Mouse (Mus musculus): ENCODE data around the gene Hspa1b. TPM values are rescaled to one million over a fixed set of nuclear protein-coding genes. Genes with fewer than 3 reads are reported as not detected.

The Hspa1b gene
- total and polyA plus RNA-seq, 2 experiments from 2014 or later, result 0.25 to 21.6 TPM

DNA sequence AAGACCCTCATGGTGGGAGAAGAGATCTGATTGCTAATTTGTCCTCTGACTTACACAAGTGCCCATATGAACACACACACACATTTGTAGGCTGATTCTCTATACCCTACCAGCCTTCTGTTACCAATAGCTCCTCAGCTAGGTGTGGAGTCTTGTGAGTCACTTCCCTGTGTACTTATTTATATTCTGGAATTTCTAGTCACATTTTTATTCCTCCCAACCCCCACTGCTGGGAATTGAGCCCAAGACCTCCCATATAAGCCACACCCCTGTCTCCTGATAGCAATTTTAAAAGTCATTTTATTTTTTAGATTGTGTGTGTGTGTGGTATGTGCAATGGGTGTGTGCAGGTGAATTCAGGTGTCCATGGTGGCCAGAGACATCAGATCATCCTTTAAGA lies 14.7 kb downstream of the Hspa1b start:
- DNase-seq (ENCODE audit: low spot score) (no peak), ATAC-seq (ENCODE audit: insufficient read depth, low read depth) (no peak)
- Histone ChIP-seq H3K27ac (ENCODE audit: low read depth) (no peak overlapping the region), H3K27me3 (ENCODE audit: control insufficient read depth, insufficient read depth, low read length) (no peaks in the 10 kb centered on the region), H3K36me3 (replicated peaks; ENCODE audit: control insufficient read depth, insufficient read depth, low read length) (no peaks in the 10 kb centered on the region), H3K9me3 (replicated peaks; ENCODE audit: control insufficient read depth, low read length) (no peaks in the 10 kb centered on the region), H3K4me1 (ENCODE audit: control insufficient read depth, insufficient read depth) (0 out of 2 replicates have a peak, but pooled peaks cover 6% of the 10 kb centered on the region), H3K4me2 (ENCODE audit: low read depth, low read length) (no peak overlapping the region), H3K9ac (replicated peaks; ENCODE audit: low read depth, low read length) (0 out of 2 replicates have a peak overlapping the region, but pooled peaks have one; percentile 30), H3K4me3 (ENCODE audit: low read depth, low read length) (no peak overlapping the region)
- TF ChIP-seq EP300 (IDR thresholded peaks at IDR 0.05; ENCODE audit: low read depth) (no peak), CTCF (IDR thresholded peaks at IDR 0.05; ENCODE audit: low read depth) (no peak)

DNA sequence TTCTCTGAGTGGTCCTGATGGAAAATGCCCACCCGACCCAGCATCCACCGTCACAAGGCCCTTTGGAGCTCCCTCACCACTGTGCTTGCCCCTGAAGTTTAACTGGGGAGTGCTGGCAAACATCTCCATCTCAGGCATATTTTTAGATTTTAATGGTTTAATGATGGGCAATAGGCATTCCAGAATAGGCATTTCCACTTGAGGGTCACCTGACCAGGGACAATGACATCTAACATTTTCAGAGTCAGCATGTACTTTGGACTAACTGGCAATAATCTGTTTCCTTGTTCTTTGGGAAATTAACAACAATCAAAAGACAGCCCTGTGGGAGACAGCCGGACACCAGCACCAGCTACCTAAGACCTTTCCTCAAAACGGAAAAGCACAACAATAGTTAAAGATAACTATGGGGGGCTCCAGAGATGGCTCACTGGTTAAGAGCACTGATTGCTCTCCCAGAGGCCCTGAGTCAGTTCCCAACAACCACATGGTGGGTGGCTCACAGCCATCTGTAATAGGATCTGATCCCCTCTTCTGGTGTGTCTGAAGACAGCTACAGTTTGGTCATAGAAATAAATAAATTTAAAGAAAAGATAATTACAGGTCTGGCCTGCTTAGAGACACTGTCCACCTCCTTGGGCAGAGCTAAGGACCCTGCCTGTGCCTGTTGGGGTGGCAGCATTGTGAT lies 15.8 kb downstream of the Hspa1b start:
- Histone ChIP-seq H3K27ac (ENCODE audit: low read depth) (no peak overlapping the region), H3K4me2 (ENCODE audit: low read depth, low read length) (no peak overlapping the region), H3K27me3 (ENCODE audit: control insufficient read depth, insufficient read depth, low read length) (no peaks in the 10 kb centered on the region), H3K9me3 (replicated peaks; ENCODE audit: control insufficient read depth, low read length) (no peaks in the 10 kb centered on the region), H3K4me1 (ENCODE audit: control insufficient read depth, insufficient read depth) (0 out of 2 replicates have a peak, but pooled peaks cover 6% of the 10 kb centered on the region), H3K9ac (replicated peaks; ENCODE audit: low read depth, low read length) (no peak overlapping the region), H3K36me3 (replicated peaks; ENCODE audit: control insufficient read depth, insufficient read depth, low read length) (no peaks in the 10 kb centered on the region), H3K4me3 (ENCODE audit: low read depth, low read length) (no peak overlapping the region)
- ATAC-seq (ENCODE audit: insufficient read depth, low read depth) (no peak), DNase-seq (ENCODE audit: low spot score) (no peak)
- WGBS, result 72% methylated on average over 4 of the region's 4 CpGs
- TF ChIP-seq CTCF (IDR thresholded peaks at IDR 0.05; ENCODE audit: low read depth) (no peak), EP300 (IDR thresholded peaks at IDR 0.05; ENCODE audit: low read depth) (no peak)

DNA sequence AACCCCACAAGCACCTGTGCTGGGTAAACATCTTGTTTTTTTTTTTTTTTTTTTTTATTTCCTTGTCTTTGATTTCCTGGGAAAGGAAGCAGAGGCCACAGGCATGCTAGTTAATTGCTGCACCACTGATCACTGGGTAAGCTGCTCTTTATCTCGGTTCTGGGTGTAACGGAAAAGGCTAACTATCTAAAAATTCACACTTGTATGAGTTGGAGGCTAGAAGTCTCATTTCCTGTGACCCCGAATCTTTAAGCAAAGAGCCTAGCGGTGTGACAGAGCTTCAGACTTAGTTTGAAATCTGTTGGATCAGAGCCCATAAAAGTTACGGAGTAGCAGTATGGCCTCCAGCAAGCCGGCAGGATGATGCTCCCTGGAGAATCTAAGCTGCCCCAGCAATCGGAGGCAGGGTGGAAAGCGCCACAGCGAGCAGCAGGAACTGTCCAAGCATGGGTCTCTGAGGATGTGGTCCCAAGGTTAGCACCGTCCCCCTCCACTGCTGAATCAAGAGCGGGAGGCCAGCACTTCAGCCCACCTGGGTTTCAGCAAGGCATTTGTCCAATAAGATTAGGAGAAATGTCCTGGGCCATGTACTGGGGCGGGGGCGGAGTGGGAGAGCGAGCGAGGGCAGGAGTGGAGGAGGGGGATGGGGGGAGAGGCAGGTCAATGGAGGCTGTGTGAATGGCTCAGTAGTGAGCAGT lies 17.5 kb downstream of the Hspa1b start:
- DNase-seq (ENCODE audit: low spot score) (peak; percentile 41), ATAC-seq (ENCODE audit: insufficient read depth, low read depth) (peak; percentile 47; the same call in 1 of the 2 replicates)
- H3K27ac ChIP-seq (ENCODE audit: low read depth), result peak overlapping the region; percentile 67
- H3K4me3 ChIP-seq (ENCODE audit: low read depth, low read length), result peak overlapping the region; percentile 41
- H3K4me1 ChIP-seq (ENCODE audit: control insufficient read depth, insufficient read depth), result 0 out of 2 replicates have a peak, but pooled peaks cover 6% of the 10 kb centered on the region
- H3K27me3 ChIP-seq (ENCODE audit: control insufficient read depth, insufficient read depth, low read length), result no peaks in the 10 kb centered on the region
- H3K4me2 ChIP-seq (ENCODE audit: low read depth, low read length), result peak overlapping the region; percentile 66
- TF ChIP-seq CTCF (IDR thresholded peaks at IDR 0.05; ENCODE audit: low read depth) (no peak), EP300 (IDR thresholded peaks at IDR 0.05; ENCODE audit: low read depth) (no peak)
- H3K9me3 ChIP-seq (replicated peaks; ENCODE audit: control insufficient read depth, low read length), result no peaks in the 10 kb centered on the region
- H3K36me3 ChIP-seq (replicated peaks; ENCODE audit: control insufficient read depth, insufficient read depth, low read length), result no peaks in the 10 kb centered on the region
- WGBS, result 10% methylated on average over 15 of the region's 15 CpGs
- H3K9ac ChIP-seq (replicated peaks; ENCODE audit: low read depth, low read length), result peak overlapping the region; percentile 57

DNA sequence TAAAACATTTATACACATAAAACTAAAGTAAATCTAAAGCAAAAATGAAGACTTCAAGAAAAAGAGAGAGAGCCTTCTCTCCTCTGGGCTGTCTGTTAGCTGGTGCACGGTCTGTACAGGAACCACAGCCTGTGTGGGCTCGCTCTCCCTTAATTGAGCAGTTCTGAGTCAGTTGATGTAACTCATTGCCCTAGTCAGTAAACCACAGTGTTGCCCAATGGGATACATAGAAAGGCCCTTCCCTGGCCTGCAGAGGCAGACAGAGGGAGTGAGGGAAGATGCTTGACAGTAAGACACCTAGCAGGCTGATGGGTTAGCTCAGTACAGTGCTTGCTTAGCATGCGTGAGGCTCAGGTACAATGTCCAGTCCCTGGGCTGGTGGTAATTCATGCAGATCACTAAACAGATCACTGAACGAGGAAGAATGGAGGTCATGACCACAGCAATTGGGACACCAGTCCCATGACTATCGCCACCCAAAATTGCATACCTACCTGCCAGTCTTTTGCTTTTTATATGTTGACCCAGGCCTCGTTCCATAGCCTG lies 21.0 kb downstream of the Hspa1b start:
- Histone ChIP-seq H3K36me3 (replicated peaks; ENCODE audit: control insufficient read depth, insufficient read depth, low read length) (peaks cover 8% of the 10 kb centered on the region; the same call in 1 of the 2 replicates), H3K9ac (replicated peaks; ENCODE audit: low read depth, low read length) (no peak overlapping the region), H3K4me3 (ENCODE audit: low read depth, low read length) (no peak overlapping the region), H3K27ac (ENCODE audit: low read depth) (no peak overlapping the region), H3K4me1 (ENCODE audit: control insufficient read depth, insufficient read depth) (0 out of 2 replicates have a peak, but pooled peaks cover 6% of the 10 kb centered on the region), H3K27me3 (ENCODE audit: control insufficient read depth, insufficient read depth, low read length) (no peaks in the 10 kb centered on the region), H3K9me3 (replicated peaks; ENCODE audit: control insufficient read depth, low read length) (no peaks in the 10 kb centered on the region), H3K4me2 (ENCODE audit: low read depth, low read length) (no peak overlapping the region)
- ATAC-seq (ENCODE audit: insufficient read depth, low read depth), result no peak
- no peak for TF ChIP-seq EP300 (IDR thresholded peaks at IDR 0.05; ENCODE audit: low read depth)
- no peak for TF ChIP-seq CTCF (IDR thresholded peaks at IDR 0.05; ENCODE audit: low read depth)
- no peak for DNase-seq (ENCODE audit: low spot score)
- 80% methylated on average over 6 of the region's 6 CpGs for WGBS

DNA sequence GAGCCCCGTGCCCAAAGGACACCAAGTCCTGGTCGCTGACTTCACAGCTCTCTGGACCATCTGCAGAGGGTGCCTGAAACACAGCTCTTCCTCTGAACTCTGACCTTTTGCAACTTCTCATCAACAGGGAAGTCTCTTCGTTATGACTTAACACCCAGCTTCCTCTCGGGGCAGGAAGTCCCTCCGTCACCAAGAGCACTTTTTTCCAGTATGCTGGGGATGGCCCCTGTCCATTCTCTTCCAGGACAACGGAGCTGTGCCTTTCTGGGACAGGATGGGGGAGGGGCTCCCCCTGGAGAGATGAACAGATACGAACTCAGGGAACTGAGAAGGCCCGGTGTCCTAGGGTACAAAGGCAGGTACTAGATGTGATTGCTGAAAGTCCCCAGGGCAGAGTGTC lies 24.2 kb downstream of the Hspa1b start:
- 51% methylated on average over 8 of the region's 8 CpGs for WGBS

More for the DNA sequence above, 24.2 kb downstream of the Hspa1b start:
- Histone ChIP-seq H3K9ac (replicated peaks; ENCODE audit: low read depth, low read length) (no peak overlapping the region), H3K4me3 (ENCODE audit: low read depth, low read length) (no peak overlapping the region), H3K4me1 (ENCODE audit: control insufficient read depth, insufficient read depth) (peaks cover 10% of the 10 kb centered on the region; the same call in 1 of the 2 replicates), H3K27me3 (ENCODE audit: control insufficient read depth, insufficient read depth, low read length) (no peaks in the 10 kb centered on the region), H3K27ac (ENCODE audit: low read depth) (peak overlapping the region; percentile 67), H3K4me2 (ENCODE audit: low read depth, low read length) (peak overlapping the region; percentile 22; the same call in 1 of the 2 replicates), H3K36me3 (replicated peaks; ENCODE audit: control insufficient read depth, insufficient read depth, low read length) (peaks cover 8% of the 10 kb centered on the region; the same call in 1 of the 2 replicates), H3K9me3 (replicated peaks; ENCODE audit: control insufficient read depth, low read length) (no peaks in the 10 kb centered on the region)
- TF ChIP-seq CTCF (IDR thresholded peaks at IDR 0.05; ENCODE audit: low read depth), result no peak
- no peak for TF ChIP-seq EP300 (IDR thresholded peaks at IDR 0.05; ENCODE audit: low read depth)
- DNase-seq (ENCODE audit: low spot score), result no peak
- no peak for ATAC-seq (ENCODE audit: insufficient read depth, low read depth)
